Comparison of ENCODE assay signal across 15 mouse cellular contexts in genomic region chr2:77839587-77839986, GRCm38 (mm10). TPM values are rescaled to one million over a fixed set of nuclear protein-coding genes. Genes with fewer than 3 reads are reported as not detected.
"Had no signal": no experiment of that assay in that cellular context is flagged by ENCODE, and none has a peak within 500 bp of the region (broad histone marks: within the 10 kb centered on the region; RNA-seq: fewer than 3 reads in every experiment).

No protein-coding gene starts in this region.

- H3K4me1 ChIP-seq: intestine, embryonic 15.5 days; limb, embryonic 15.5 days; liver, embryonic 12.5 days; neural tube, embryonic 15.5 days had no signal

- H3K9me3 ChIP-seq: intestine, embryonic 15.5 days; limb, embryonic 15.5 days; liver, embryonic 12.5 days; midbrain, embryonic 10.5 days; neural tube, embryonic 15.5 days had no signal

- H3K4me2 ChIP-seq: intestine, embryonic 15.5 days; limb, embryonic 15.5 days; liver, embryonic 12.5 days; lung, embryonic 14.5 days; neural tube, embryonic 15.5 days had no signal

- ATAC-seq: intestine, embryonic 15.5 days; liver, embryonic 12.5 days had no signal

- H3K27ac ChIP-seq: intestine, embryonic 15.5 days; left cerebral cortex, adult 2 months; limb, embryonic 15.5 days; liver, embryonic 12.5 days; midbrain, embryonic 10.5 days; neural tube, embryonic 15.5 days had no signal

- H3K27me3 ChIP-seq: intestine, embryonic 15.5 days; limb, embryonic 15.5 days; liver, embryonic 12.5 days; neural tube, embryonic 15.5 days had no signal

- H3K36me3 ChIP-seq: intestine, embryonic 15.5 days; limb, embryonic 15.5 days; liver, embryonic 12.5 days; midbrain, embryonic 10.5 days; neural tube, embryonic 15.5 days had no signal

- H3K9ac ChIP-seq: intestine, embryonic 15.5 days; limb, embryonic 15.5 days; liver, embryonic 12.5 days; lung, embryonic 14.5 days; neural tube, embryonic 15.5 days had no signal

- DNase-seq: kidney, adult 18-20 months; lung, embryonic 14.5 days; lung, postnatal 10 days; lung, postnatal 4 days; midbrain, embryonic 14.5 days; right cerebral cortex, adult 18-20 months; right cerebral cortex, postnatal 25 days had no signal

- H3K4me3 ChIP-seq: intestine, embryonic 15.5 days; left cerebral cortex, adult 2 months; limb, embryonic 15.5 days; liver, embryonic 12.5 days; midbrain, embryonic 10.5 days; myocyte; neural tube, embryonic 15.5 days had no signal

RNA-seq across cellular contexts. Expression of gene Zfp385b, which starts 20.1 kb away (rescaled TPM):
- total RNA-seq: megakaryocyte, adult 5-6 weeks had no signal
